ENCODE assay signal across 11 mouse cellular contexts in genomic region chr13:25933783-25934182, GRCm38 (mm10).
DNase-seq lines count a peak whose midpoint lies in the region; ATAC-seq and TF ChIP-seq lines count a peak whose summit lies in the region.
"Had no signal": no experiment of that assay in that cellular context is flagged by ENCODE, and none has a peak within 500 bp of the region (broad histone marks: within the 10 kb centered on the region; RNA-seq: fewer than 3 reads in every experiment).

No protein-coding gene starts in this region.

- no peaks in the 10 kb centered on the region for H3K27me3 ChIP-seq in heart, embryonic 15.5 days
- no peaks in the 10 kb centered on the region for H3K27me3 ChIP-seq in heart, adult 2 months (ENCODE audit: control insufficient read depth, insufficient read depth, low read length)
- no peaks in the 10 kb centered on the region for H3K27me3 ChIP-seq in forebrain, embryonic 15.5 days
- no peaks in the 10 kb centered on the region for H3K27me3 ChIP-seq in midbrain, embryonic 12.5 days
- H3K27me3 ChIP-seq in liver, embryonic 12.5 days (replicated peaks), result no peaks in the 10 kb centered on the region
- no peaks in the 10 kb centered on the region for H3K27me3 ChIP-seq in cerebellum, adult 2 months (ENCODE audit: control insufficient read depth, insufficient read depth, low read length)
- H3K27me3 ChIP-seq: CH12.LX; limb, embryonic 13.5 days had no signal

- H3K4me3 ChIP-seq in heart, embryonic 15.5 days, result no peak overlapping the region
- H3K4me3 ChIP-seq in heart, adult 2 months, result no peak overlapping the region
- H3K4me3 ChIP-seq in forebrain, embryonic 15.5 days, result no peak overlapping the region
- H3K4me3 ChIP-seq in midbrain, embryonic 12.5 days, result no peak overlapping the region
- no peak overlapping the region for H3K4me3 ChIP-seq in liver, embryonic 12.5 days
- no peak overlapping the region for H3K4me3 ChIP-seq in cerebellum, adult 2 months (replicated peaks; ENCODE audit: insufficient read depth, low read depth, low read length)
- H3K4me3 ChIP-seq: limb, embryonic 13.5 days had no signal

- H3K79me2 ChIP-seq in heart, adult 2 months (replicated peaks; ENCODE audit: control insufficient read depth, insufficient read depth, low read length), result no peaks in the 10 kb centered on the region

- no peak for DNase-seq in heart, adult 2 months
- DNase-seq in brain, embryonic 14.5 days (ENCODE audit: low read depth), result peak; percentile 77
- no peak for DNase-seq in thymus, postnatal 36 days
- no peak for DNase-seq in cerebellum, adult 2 months
- DNase-seq: adrenal gland, adult 2 months had no signal

- TF ChIP-seq POLR2A in heart, adult 2 months (IDR thresholded peaks at IDR 0.05; ENCODE audit: insufficient read depth, low read depth, low read length), result no peak
- TF ChIP-seq POLR2A in brain, embryonic 14.5 days (IDR thresholded peaks at IDR 0.05; ENCODE audit: borderline replicate concordance, extremely low read depth, insufficient read depth, insufficient read length, poor library complexity, severe bottlenecking), result no peak
- TF ChIP-seq POLR2A in cerebellum, adult 2 months (IDR thresholded peaks at IDR 0.05; ENCODE audit: borderline replicate concordance, insufficient read depth, low read length), result no peak

- H3K9ac ChIP-seq in heart, embryonic 15.5 days, result no peak overlapping the region
- H3K9ac ChIP-seq in heart, adult 2 months (ENCODE audit: low read depth, low read length), result no peak overlapping the region
- H3K9ac ChIP-seq in forebrain, embryonic 15.5 days (replicated peaks), result no peak overlapping the region
- no peak overlapping the region for H3K9ac ChIP-seq in midbrain, embryonic 12.5 days (replicated peaks)
- H3K9ac ChIP-seq in liver, embryonic 12.5 days, result no peak overlapping the region
- H3K9ac ChIP-seq: limb, embryonic 13.5 days had no signal

- H3K9me3 ChIP-seq in heart, embryonic 15.5 days (replicated peaks), result no peaks in the 10 kb centered on the region
- no peaks in the 10 kb centered on the region for H3K9me3 ChIP-seq in forebrain, embryonic 15.5 days
- H3K9me3 ChIP-seq in midbrain, embryonic 12.5 days, result no peaks in the 10 kb centered on the region
- H3K9me3 ChIP-seq in liver, embryonic 12.5 days (replicated peaks), result no peaks in the 10 kb centered on the region
- H3K9me3 ChIP-seq: limb, embryonic 13.5 days had no signal

- H3K4me2 ChIP-seq in heart, embryonic 15.5 days, result no peak overlapping the region
- no peak overlapping the region for H3K4me2 ChIP-seq in forebrain, embryonic 15.5 days (replicated peaks)
- no peak overlapping the region for H3K4me2 ChIP-seq in midbrain, embryonic 12.5 days (replicated peaks)
- H3K4me2 ChIP-seq in liver, embryonic 12.5 days, result no peak overlapping the region
- H3K4me2 ChIP-seq: limb, embryonic 13.5 days had no signal

- peaks cover 9% of the 10 kb centered on the region for H3K4me1 ChIP-seq in heart, embryonic 15.5 days (replicated peaks)
- H3K4me1 ChIP-seq in heart, adult 2 months (ENCODE audit: control insufficient read depth, insufficient read depth, low read length), result peaks cover 2% of the 10 kb centered on the region
- H3K4me1 ChIP-seq in forebrain, embryonic 15.5 days, result peaks cover 28% of the 10 kb centered on the region
- peaks cover 18% of the 10 kb centered on the region for H3K4me1 ChIP-seq in midbrain, embryonic 12.5 days
- no peaks in the 10 kb centered on the region for H3K4me1 ChIP-seq in liver, embryonic 12.5 days
- H3K4me1 ChIP-seq in cerebellum, adult 2 months (ENCODE audit: control insufficient read depth, insufficient read depth, low read length), result no peaks in the 10 kb centered on the region

- ATAC-seq in heart, embryonic 15.5 days (replicated peaks; ENCODE audit: insufficient number of reproducible peaks, insufficient read depth, low FRiP score, low read depth), result no peak
- peak; percentile 51 for ATAC-seq in forebrain, embryonic 15.5 days (replicated peaks)
- ATAC-seq in midbrain, embryonic 12.5 days (ENCODE audit: low FRiP score, low read depth), result 0 out of 2 replicates have a peak, but pooled peaks have one; percentile 31
- no peak for ATAC-seq in liver, embryonic 12.5 days

- no peak for TF ChIP-seq EP300 in heart, adult 2 months (IDR thresholded peaks at IDR 0.05; ENCODE audit: insufficient read depth, low read depth, low read length)

- peak overlapping the region; percentile 67 for H3K27ac ChIP-seq in heart, embryonic 15.5 days
- H3K27ac ChIP-seq in heart, adult 2 months, result no peak overlapping the region
- peak overlapping the region; percentile 86 for H3K27ac ChIP-seq in forebrain, embryonic 15.5 days (replicated peaks)
- H3K27ac ChIP-seq in midbrain, embryonic 12.5 days (replicated peaks), result peak overlapping the region; percentile 83
- no peak overlapping the region for H3K27ac ChIP-seq in liver, embryonic 12.5 days
- H3K27ac ChIP-seq in cerebellum, adult 2 months (ENCODE audit: insufficient read depth, low read length), result no peak overlapping the region

- intact Hi-C loops in heart, adult 2 months (cut with DNase I), result loop anchor here (10.0 kb wide), 1 partner anchor 981 kb away; no protein-coding TSS in a partner anchor

- no peak for TF ChIP-seq CTCF in heart, adult 2 months (IDR thresholded peaks at IDR 0.05)
- no peak for TF ChIP-seq CTCF in brain, embryonic 14.5 days (IDR thresholded peaks at IDR 0.05; ENCODE audit: borderline replicate concordance, extremely low read depth, insufficient read depth, insufficient read length)
- TF ChIP-seq CTCF in cerebellum, adult 2 months (IDR thresholded peaks at IDR 0.05; ENCODE audit: borderline replicate concordance, insufficient read depth, low read depth, low read length), result no peak

- 24% methylated on average over 3 of the region's 3 CpGs for WGBS in heart, embryonic 15.5 days
- WGBS in heart, adult 2 months, result 11% methylated on average over 3 of the region's 3 CpGs
- WGBS in forebrain, embryonic 15.5 days, result 11% methylated on average over 3 of the region's 3 CpGs
- WGBS in midbrain, embryonic 12.5 days, result 25% methylated on average over 3 of the region's 3 CpGs
- 46% methylated on average over 3 of the region's 3 CpGs for WGBS in liver, embryonic 12.5 days (ENCODE audit: insufficient replicate concordance)
- 63% methylated on average over 3 of the region's 3 CpGs for WGBS in cerebellum, adult 2 months

- H3K36me3 ChIP-seq in heart, embryonic 15.5 days, result no peaks in the 10 kb centered on the region
- H3K36me3 ChIP-seq in heart, adult 2 months (ENCODE audit: control insufficient read depth, insufficient read depth, low read length), result peaks cover 5% of the 10 kb centered on the region
- no peaks in the 10 kb centered on the region for H3K36me3 ChIP-seq in forebrain, embryonic 15.5 days
- no peaks in the 10 kb centered on the region for H3K36me3 ChIP-seq in midbrain, embryonic 12.5 days
- no peaks in the 10 kb centered on the region for H3K36me3 ChIP-seq in liver, embryonic 12.5 days
- H3K36me3 ChIP-seq: limb, embryonic 13.5 days had no signal

Comparison
In these comparisons a context has a peak if more than half of its experiments do, and no peak if none do; other contexts are left out.
1. H3K27ac ChIP-seq: peak in heart, embryonic 15.5 days (single experiment), forebrain, embryonic 15.5 days (single experiment) and midbrain, embryonic 12.5 days (single experiment); none in heart, adult 2 months (single experiment), liver, embryonic 12.5 days (single experiment) and cerebellum, adult 2 months (single experiment).
2. ATAC-seq: peak in forebrain, embryonic 15.5 days (single experiment) and midbrain, embryonic 12.5 days (single experiment); none in heart, embryonic 15.5 days (single experiment) and liver, embryonic 12.5 days (single experiment).